Mouse (Mus musculus) MEL (cell line): ENCODE measurements around the gene Ocrl.

Experiments
- CTCF ChIP-seq, 3 experiments: IDR thresholded peaks in 2 of 3; conservative IDR thresholded peaks in 1 of 3; 2 replicates each; pipeline ENCODE4 v1.5.1; 2011 to 2012; ENCODE audit warnings: low read length in 3 of 3, low read depth in 2 of 3, mild to moderate bottlenecking in 2 of 3, improper control_type of control experiment in 1 of 3, inconsistent platforms in 1 of 3, mixed read lengths in 1 of 3, moderate library complexity in 1 of 3; ENCODE audit not compliant: control insufficient read depth in 1 of 3, insufficient read depth in 1 of 3, poor library complexity in 1 of 3, severe bottlenecking in 1 of 3
- POLR2A ChIP-seq, 2 experiments: IDR thresholded peaks; 2 replicates each; pipeline ENCODE4 v1.6.1; 2011 to 2012; ENCODE audit warnings: low read length in 2 of 2, mild to moderate bottlenecking in 2 of 2, control low read depth in 1 of 2, improper control_type of control experiment in 1 of 2, low read depth in 1 of 2, moderate library complexity in 1 of 2; ENCODE audit not compliant: control insufficient read depth in 1 of 2, insufficient read depth in 1 of 2, poor library complexity in 1 of 2
- POLR2AphosphoS2 ChIP-seq: IDR thresholded peaks from 2 replicates; pipeline ENCODE4 v1.6.1; 2011; ENCODE audit warnings: low read length, improper control_type of control experiment
- RAD21 ChIP-seq: IDR thresholded peaks from 2 replicates; pipeline ENCODE4 v1.6.1; 2011; ENCODE audit warnings: mild to moderate bottlenecking, low read depth, low read length, improper control_type of control experiment
- ZNF384 ChIP-seq: IDR thresholded peaks from 2 replicates; pipeline ENCODE4 v1.6.1; 2012; ENCODE audit warnings: low read depth, mild to moderate bottlenecking, inconsistent platforms, low read length, improper control_type of control experiment

GRCm38 (mm10) chrX:47998412-47998811, 86.2 kb downstream of the Ocrl start:
- TF ChIP-seq RAD21 (no peak), POLR2A (IDR thresholded peaks at IDR 0.05; ENCODE audit: control insufficient read depth in 1 of 2, insufficient read depth in 1 of 2, low read depth in 1 of 2, low read length in 2 of 2, poor library complexity in 1 of 2) (no peak), CTCF (IDR thresholded peaks at IDR 0.05 in 2 of 3, conservative IDR thresholded peaks at IDR 0.05 in 1 of 3; ENCODE audit: control insufficient read depth in 1 of 3, insufficient read depth in 1 of 3, low read depth in 2 of 3, low read length in 3 of 3, poor library complexity in 1 of 3, severe bottlenecking in 1 of 3) (no peak), ZNF384 (no peak), POLR2AphosphoS2 (no peak)
